Mouse (Mus musculus) T-helper 2 cell (primary cell): Measurements from ENCODE around the gene Hnf4a.
"Not testable (repeated sequence)": the region's sequence is repeated elsewhere in the genome, so short reads cannot be mapped to it uniquely, and the experiment has no call there.

Experiments
- in situ Hi-C: fragments of 300-600 bp; cut with MboI, MseI; formaldehyde crosslinking; loops from one replicate; pipeline ENCODE4 v1.15.1; 2025; ENCODE audit warnings: high pct_unique_total_duplicates

The Hnf4a gene

DNA sequence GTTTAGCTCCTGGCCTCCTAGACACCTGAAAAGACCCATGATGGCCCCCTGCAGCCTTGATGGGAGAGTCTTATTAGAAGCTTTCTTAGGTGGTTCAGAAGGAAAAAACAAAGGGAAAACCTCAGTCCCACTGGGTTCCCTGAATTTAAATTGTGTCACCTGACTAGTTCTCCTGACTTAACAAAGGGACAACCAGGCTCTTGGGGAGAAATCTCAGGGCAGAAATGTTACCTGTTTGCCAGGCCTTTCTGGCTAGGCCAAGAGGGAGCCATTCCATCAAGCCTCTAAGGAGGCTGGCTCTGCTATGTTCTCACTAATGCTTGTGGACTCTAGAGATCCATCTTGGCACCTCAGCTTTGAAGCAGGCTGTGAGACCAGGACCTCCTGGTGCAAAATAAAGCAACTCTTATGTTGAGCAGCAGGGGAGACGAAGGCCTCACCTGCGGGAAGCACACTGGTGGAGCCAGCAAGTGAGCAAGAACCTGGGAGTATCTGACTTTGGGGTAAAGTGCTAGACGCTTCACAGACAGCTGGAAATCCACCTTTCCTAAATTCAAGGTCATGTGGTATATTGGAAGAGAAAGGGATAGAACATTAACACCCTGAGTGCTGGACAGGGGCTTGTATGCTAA lies 110.7 kb downstream of the Hnf4a start:
- in situ Hi-C loops, result no loop called here

GRCm38 (mm10) chr2:163617874-163618273 lies 111.3 kb downstream of the Hnf4a start:
- in situ Hi-C loops, result no loop called here

- in situ Hi-C loops, result no loop called here
Observed at GRCm38 (mm10) chr2:163620451-163620850, 113.8 kb downstream of the Hnf4a start.

- in situ Hi-C loops, result not testable (repeated sequence)
Observed at GRCm38 (mm10) chr2:163621401-163621800, 114.8 kb downstream of the Hnf4a start.
